In genomic region chr1:193457908-193458307, GRCm38 (mm10) we compare ENCODE assay signal across 16 mouse cellular contexts.
"Had no signal": no experiment of that assay in that cellular context is flagged by ENCODE, and none has a peak within 500 bp of the region (broad histone marks: within the 10 kb centered on the region; RNA-seq: fewer than 3 reads in every experiment).

No protein-coding gene starts in this region.

- H3K9ac ChIP-seq: liver, embryonic 13.5 days; neural tube, embryonic 13.5 days; stomach, embryonic 15.5 days had no signal

- H3K9me3 ChIP-seq: liver, embryonic 13.5 days; neural tube, embryonic 13.5 days; stomach, embryonic 15.5 days had no signal

- H3K4me1 ChIP-seq: liver, embryonic 13.5 days; stomach, embryonic 15.5 days had no signal

- H3K27ac ChIP-seq: liver, embryonic 13.5 days; neural tube, embryonic 13.5 days; stomach, embryonic 15.5 days had no signal

- H3K27me3 ChIP-seq: liver, embryonic 13.5 days; neural tube, embryonic 13.5 days; stomach, embryonic 15.5 days had no signal

- H3K4me2 ChIP-seq: liver, embryonic 13.5 days; midbrain, embryonic 11.5 days; neural tube, embryonic 13.5 days; stomach, embryonic 15.5 days had no signal

- H3K4me3 ChIP-seq: liver, embryonic 13.5 days; myocyte; neural tube, embryonic 13.5 days; stomach, embryonic 15.5 days had no signal

- DNase-seq: kidney, adult 18-20 months; kidney, adult 9 months; kidney, postnatal 14 days; kidney, postnatal 4 days; liver, embryonic 13.5 days; midbrain, embryonic 14.5 days; retina, postnatal 1 day; right cerebral cortex, postnatal 25 days; spleen, adult 18-20 months; thymus, postnatal 25 days had no signal

- H3K36me3 ChIP-seq: liver, embryonic 13.5 days; neural tube, embryonic 13.5 days; stomach, embryonic 15.5 days had no signal

- ATAC-seq: inflammation-experienced regulatory T-cells, adult 6 months; intestine, embryonic 16.5 days had no signal
